Comparison of ENCODE assay signal across 8 mouse cellular contexts in the genomic region with DNA sequence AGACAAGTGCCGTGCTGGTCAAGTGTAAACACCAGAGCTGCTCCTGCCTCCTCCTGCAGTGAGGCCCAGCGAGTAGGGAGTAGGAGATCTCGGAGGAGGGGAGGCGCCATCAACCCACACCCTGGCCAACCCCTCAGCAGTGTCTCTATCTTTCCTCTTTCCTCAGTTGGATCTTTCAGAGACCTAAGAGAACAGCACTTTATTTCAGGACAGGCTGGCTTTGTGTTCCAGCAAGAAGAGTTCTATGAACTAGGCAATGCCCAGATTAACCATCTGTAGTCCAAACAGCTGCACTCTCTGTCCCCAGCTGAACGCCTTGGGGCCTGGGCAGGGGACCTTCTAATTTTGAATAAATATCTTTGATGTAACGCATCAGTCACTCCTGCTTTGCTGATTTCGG.
DNase-seq lines count a peak whose midpoint lies in the region; ATAC-seq and TF ChIP-seq lines count a peak whose summit lies in the region.

No protein-coding gene starts in this region.

- no peaks in the 10 kb centered on the region for H3K9me3 ChIP-seq in lung, postnatal 0 days (ENCODE audit: low read length)
- H3K9me3 ChIP-seq in limb, embryonic 15.5 days = no peaks in the 10 kb centered on the region

- no peak for ATAC-seq in lung, postnatal 0 days
- ATAC-seq in limb, embryonic 15.5 days (ENCODE audit: insufficient number of reproducible peaks, low FRiP score, low TSS enrichment, low read depth) = no peak

- 21% methylated on average over 5 of the region's 7 CpGs for WGBS in lung, postnatal 0 days
- 32% methylated on average over 7 of the region's 7 CpGs for WGBS in limb, embryonic 15.5 days
- 64% methylated on average over 7 of the region's 7 CpGs for WGBS in small intestine, adult 2 months

- no peaks in the 10 kb centered on the region for H3K27me3 ChIP-seq in lung, postnatal 0 days (replicated peaks; ENCODE audit: insufficient read depth, low read length)
- H3K27me3 ChIP-seq in limb, embryonic 15.5 days = no peaks in the 10 kb centered on the region
- no peaks in the 10 kb centered on the region for H3K27me3 ChIP-seq in small intestine, adult 2 months (ENCODE audit: control insufficient read depth, insufficient read depth, low read length)

- DNase-seq in adrenal gland, postnatal 10 days = peak; percentile 22
- no peak for DNase-seq in adrenal gland, postnatal 4 days (ENCODE audit: low spot score in 2 of 2)
- DNase-seq in lung, postnatal 0 days (ENCODE audit: low spot score) = no peak
- no peak for DNase-seq in lung, postnatal 14 days
- DNase-seq in cerebellum, adult 11 months = no peak
- no peak for DNase-seq in right cerebral cortex, adult 2 months (ENCODE audit: low spot score in 2 of 2)

- no peak overlapping the region for H3K9ac ChIP-seq in lung, postnatal 0 days (replicated peaks; ENCODE audit: low read depth)
- no peak overlapping the region for H3K9ac ChIP-seq in limb, embryonic 15.5 days

- H3K36me3 ChIP-seq in lung, postnatal 0 days (ENCODE audit: insufficient read depth, low read length) = 0 out of 2 replicates have a peak, but pooled peaks cover 4% of the 10 kb centered on the region
- H3K36me3 ChIP-seq in limb, embryonic 15.5 days = peaks cover 13% of the 10 kb centered on the region
- peaks cover 4% of the 10 kb centered on the region for H3K36me3 ChIP-seq in small intestine, adult 2 months (ENCODE audit: control insufficient read depth, insufficient read depth, low read length)

- no peak for TF ChIP-seq POLR2A in small intestine, adult 2 months (IDR thresholded peaks at IDR 0.05; ENCODE audit: low read depth, low read length)

- TF ChIP-seq EP300 in lung, postnatal 0 days (IDR thresholded peaks at IDR 0.05) = no peak

- H3K4me2 ChIP-seq in lung, postnatal 0 days (replicated peaks; ENCODE audit: low read depth, low read length) = no peak overlapping the region; the same call in 1 of the 2 replicates
- H3K4me2 ChIP-seq in limb, embryonic 15.5 days = peak overlapping the region; percentile 12; the same call in 1 of the 2 replicates

- TF ChIP-seq CTCF in lung, postnatal 0 days (IDR thresholded peaks at IDR 0.05) = no peak
- TF ChIP-seq CTCF in small intestine, adult 2 months (IDR thresholded peaks at IDR 0.05; ENCODE audit: extremely low read depth, insufficient read length, insufficient replicate concordance, low read depth, low read length) = no peak

- peak overlapping the region; percentile 79 for H3K27ac ChIP-seq in lung, postnatal 0 days (ENCODE audit: low read length)
- peak overlapping the region; percentile 96 for H3K27ac ChIP-seq in limb, embryonic 15.5 days
- H3K27ac ChIP-seq in small intestine, adult 2 months (ENCODE audit: insufficient read depth, low read depth, low read length) = peak overlapping the region; percentile 64

- H3K4me3 ChIP-seq in lung, postnatal 0 days (ENCODE audit: low read depth, low read length) = no peak overlapping the region
- no peak overlapping the region for H3K4me3 ChIP-seq in limb, embryonic 15.5 days
- no peak overlapping the region for H3K4me3 ChIP-seq in small intestine, adult 2 months (ENCODE audit: low read depth, low read length)

- H3K4me1 ChIP-seq in lung, postnatal 0 days (ENCODE audit: insufficient read depth, low read depth, low read length) = peaks cover 59% of the 10 kb centered on the region
- H3K4me1 ChIP-seq in limb, embryonic 15.5 days = peaks cover 95% of the 10 kb centered on the region
- peaks cover 39% of the 10 kb centered on the region for H3K4me1 ChIP-seq in small intestine, adult 2 months (ENCODE audit: control insufficient read depth, insufficient read depth, insufficient read length, low read length)
